Mouse (Mus musculus): ENCODE data around the gene Ppp1r2. TPM values are rescaled to one million over a fixed set of nuclear protein-coding genes. Genes with fewer than 3 reads are reported as not detected.

Gene Ppp1r2
- total RNA-seq, 2 experiments from 2014 or later: 92.4 to 97.8 TPM

DNA sequence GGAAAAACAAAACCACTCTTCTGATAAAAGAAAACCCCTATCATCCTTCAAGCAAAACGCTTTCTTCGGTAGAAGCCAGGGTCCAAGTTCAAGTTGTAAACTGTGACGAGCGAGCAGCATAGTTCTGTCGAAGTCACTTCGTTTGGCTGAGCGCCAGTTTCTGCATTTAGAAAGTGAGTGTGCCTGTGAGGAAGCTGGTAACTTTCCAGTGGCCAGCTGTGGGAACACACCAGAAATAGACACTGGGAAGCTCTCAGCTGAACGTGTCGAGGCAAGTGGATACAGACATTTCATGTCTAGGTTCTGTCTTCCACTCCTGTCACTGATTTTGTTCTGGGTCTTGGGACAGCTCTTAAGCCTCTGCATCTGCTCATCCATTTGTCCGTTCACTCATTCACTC lies 15.2 kb upstream of the Ppp1r2 start:
- DNase-seq: peak in 1 of 2 experiments; percentile 60

DNA sequence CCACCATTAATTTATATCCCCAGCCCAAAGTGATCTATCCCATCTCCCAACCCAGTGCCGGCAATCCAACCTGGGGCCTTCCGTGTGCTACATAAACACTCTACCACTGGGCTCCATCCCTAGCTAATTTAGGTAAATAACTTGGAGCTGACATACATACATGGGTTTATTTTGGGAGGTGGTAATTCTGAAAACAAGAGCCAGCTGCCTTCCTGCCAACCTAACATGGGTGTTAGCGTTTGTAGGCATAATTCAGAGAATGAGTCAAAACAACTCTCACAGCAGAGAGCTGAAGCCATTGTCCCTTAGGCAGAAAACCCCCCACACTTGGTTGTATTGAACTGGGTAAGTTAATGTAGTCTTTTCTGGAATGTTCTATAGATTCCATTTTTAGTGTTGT lies 12.6 kb upstream of the Ppp1r2 start:
- no peak for DNase-seq

- DNase-seq: no peak
Observed at GRCm38 (mm10) chr16:31286801-31287488, 11.9 kb upstream of the Ppp1r2 start.

GRCm38 (mm10) chr16:31281981-31282380 lies 6.9 kb upstream of the Ppp1r2 start:
- no peak for DNase-seq

- DNase-seq: no peak
Observed at GRCm38 (mm10) chr16:31280176-31280575, 5.1 kb upstream of the Ppp1r2 start.

GRCm38 (mm10) chr16:31278581-31278980 lies 3.5 kb upstream of the Ppp1r2 start:
- DNase-seq: no peak

GRCm38 (mm10) chr16:31278081-31278480 lies 3.0 kb upstream of the Ppp1r2 start:
- no peak for DNase-seq

- DNase-seq: no peak
Observed at GRCm38 (mm10) chr16:31276962-31277361, 1.9 kb upstream of the Ppp1r2 start.

DNA sequence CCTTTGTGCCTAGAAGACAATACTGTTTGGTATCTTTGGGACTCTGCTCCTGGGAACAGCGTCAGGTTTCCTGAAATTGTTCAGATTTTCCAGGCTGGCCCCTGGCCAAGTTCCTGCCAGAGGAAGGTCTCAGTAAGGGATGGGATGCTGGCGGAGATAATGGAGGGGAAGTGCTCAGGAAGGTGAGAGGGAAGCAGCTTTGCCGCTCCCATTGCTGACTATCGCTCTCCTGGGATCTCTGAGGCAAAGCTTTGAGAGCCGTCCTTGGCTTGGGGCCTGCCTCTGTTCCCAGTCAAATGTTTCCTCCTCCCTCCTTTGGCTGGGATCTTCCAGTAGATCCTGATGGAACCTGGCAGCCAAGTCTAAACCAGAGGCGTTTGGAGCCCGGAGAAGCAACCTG lies 1.5 kb upstream of the Ppp1r2 start:
- no peak for DNase-seq

GRCm38 (mm10) chr16:31274084-31274483 lies 993 bp downstream of the Ppp1r2 start:
- DNase-seq: no peak

- DNase-seq: no peak
Observed at GRCm38 (mm10) chr16:31266692-31267091, 8.4 kb downstream of the Ppp1r2 start.

GRCm38 (mm10) chr16:31256151-31256550 lies 18.9 kb downstream of the Ppp1r2 start:
- no peak for DNase-seq

- no peak for DNase-seq
Observed at GRCm38 (mm10) chr16:31255685-31256084, 19.4 kb downstream of the Ppp1r2 start.

GRCm38 (mm10) chr16:31249401-31249800 lies 25.7 kb downstream of the Ppp1r2 start:
- DNase-seq: no peak

- DNase-seq: no peak
Observed at GRCm38 (mm10) chr16:31248717-31249116, 26.4 kb downstream of the Ppp1r2 start.

DNA sequence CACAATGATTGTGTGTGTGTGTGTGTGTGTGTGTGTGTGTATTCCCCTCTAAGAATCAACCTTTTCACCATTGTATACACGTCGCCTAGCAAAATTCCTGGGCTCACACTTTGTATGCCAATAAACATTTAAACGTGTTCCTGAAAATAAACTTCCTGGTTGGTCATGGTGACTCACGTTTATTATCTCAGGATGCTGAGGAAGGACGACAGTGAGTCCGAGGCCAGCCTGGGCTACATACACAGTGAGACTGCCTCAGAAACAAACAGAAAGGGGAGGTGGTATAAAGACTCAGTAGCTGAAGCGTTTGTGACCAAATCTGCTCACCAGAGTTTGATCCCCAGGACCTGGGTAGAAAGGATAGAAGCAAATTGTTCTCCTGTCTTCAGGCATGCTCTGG lies 27.6 kb downstream of the Ppp1r2 start:
- no peak for DNase-seq

GRCm38 (mm10) chr16:31244053-31244452 lies 31.0 kb downstream of the Ppp1r2 start:
- DNase-seq: no peak

- peak in 1 of 2 experiments; percentile 51 for DNase-seq
Observed at GRCm38 (mm10) chr16:31241433-31241832, 33.6 kb downstream of the Ppp1r2 start.

- DNase-seq: no peak
Observed at GRCm38 (mm10) chr16:31240569-31240968, 34.5 kb downstream of the Ppp1r2 start.

GRCm38 (mm10) chr16:31238281-31238680 lies 36.8 kb downstream of the Ppp1r2 start:
- no peak for DNase-seq

- no peak for DNase-seq
Observed at GRCm38 (mm10) chr16:31235457-31236310, 39.4 kb downstream of the Ppp1r2 start.

DNA sequence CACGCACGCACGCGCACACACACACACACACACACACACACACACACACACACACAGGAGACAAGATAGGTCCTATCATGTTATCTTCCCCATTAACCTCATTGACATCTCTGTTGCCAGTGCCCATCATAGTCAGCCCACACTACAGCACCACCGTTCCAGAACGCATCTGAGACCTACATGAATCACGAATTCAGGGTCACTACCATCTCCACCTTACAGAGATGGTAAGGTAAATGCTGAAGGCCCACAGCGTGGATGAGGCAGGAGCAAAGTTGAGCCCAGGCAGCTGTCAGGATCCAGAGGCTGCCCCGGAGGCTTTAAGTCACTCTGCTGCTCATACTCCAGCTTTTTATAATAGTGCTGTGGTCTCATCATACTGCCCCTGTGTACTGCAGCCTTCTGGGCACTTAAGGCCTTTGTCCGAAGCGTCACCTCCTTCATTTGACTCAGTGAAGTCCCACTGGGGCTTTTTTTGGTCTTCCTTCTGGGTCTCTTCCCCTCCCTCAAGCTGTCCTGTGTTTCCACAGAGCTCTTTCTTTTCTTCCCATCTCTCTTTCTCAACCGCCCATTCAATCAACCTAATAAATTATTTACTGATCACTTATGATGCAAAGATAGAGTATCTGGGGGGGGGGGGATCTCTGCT lies 40.1 kb downstream of the Ppp1r2 start:
- no peak for DNase-seq

DNA sequence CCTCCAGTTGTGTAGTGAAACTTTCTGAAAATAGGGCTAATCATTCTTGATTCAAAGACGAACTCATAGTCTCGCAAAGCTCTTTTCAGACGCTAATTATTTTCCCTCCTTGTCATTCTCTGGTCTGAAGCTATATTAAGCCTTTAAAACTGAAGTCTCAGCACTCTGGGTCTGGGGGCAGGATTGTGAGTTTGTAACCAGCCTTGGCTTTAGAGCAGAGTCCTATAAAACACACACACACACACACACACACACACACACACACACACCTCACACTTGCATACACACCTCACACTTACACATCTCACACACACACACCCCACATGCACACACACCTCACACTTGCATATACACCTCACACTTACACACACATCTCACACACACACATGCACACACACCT lies 40.7 kb downstream of the Ppp1r2 start:
- no peak for DNase-seq
